In genomic region chr12:56637181-56637566, GRCm38 (mm10) we compare ENCODE assay signal across 8 mouse cellular contexts. TPM values are rescaled to one million over a fixed set of nuclear protein-coding genes. Genes with fewer than 3 reads are reported as not detected.
DNase-seq lines count a peak whose midpoint lies in the region; ATAC-seq and TF ChIP-seq lines count a peak whose summit lies in the region.

No protein-coding gene starts in this region.

- no peak overlapping the region for H3K4me3 ChIP-seq in forebrain, embryonic 16.5 days (replicated peaks; ENCODE audit: low read length)
- peak overlapping the region; percentile 9; the same call in 1 of the 2 replicates for H3K4me3 ChIP-seq in hindbrain, embryonic 15.5 days
- 0 out of 2 replicates have a peak overlapping the region, but pooled peaks have one; percentile 10 for H3K4me3 ChIP-seq in lung, postnatal 0 days (ENCODE audit: low read depth, low read length)

- no peak overlapping the region for H3K27ac ChIP-seq in forebrain, embryonic 16.5 days (ENCODE audit: low read length)
- H3K27ac ChIP-seq in hindbrain, embryonic 15.5 days (replicated peaks) = no peak overlapping the region
- no peak overlapping the region for H3K27ac ChIP-seq in lung, postnatal 0 days (ENCODE audit: low read length)

- H3K27me3 ChIP-seq in forebrain, embryonic 16.5 days (replicated peaks; ENCODE audit: control insufficient read depth, insufficient read depth, low read length) = peaks cover 12% of the 10 kb centered on the region
- peaks cover 38% of the 10 kb centered on the region for H3K27me3 ChIP-seq in hindbrain, embryonic 15.5 days
- no peaks in the 10 kb centered on the region for H3K27me3 ChIP-seq in lung, postnatal 0 days (replicated peaks; ENCODE audit: insufficient read depth, low read length)

- H3K4me1 ChIP-seq in forebrain, embryonic 16.5 days (replicated peaks; ENCODE audit: control insufficient read depth, insufficient read depth, low read length) = no peaks in the 10 kb centered on the region; the same call in 1 of the 2 replicates
- H3K4me1 ChIP-seq in hindbrain, embryonic 15.5 days (replicated peaks) = peaks cover 3% of the 10 kb centered on the region; the same call in 1 of the 2 replicates
- H3K4me1 ChIP-seq in lung, postnatal 0 days (ENCODE audit: insufficient read depth, low read depth, low read length) = peaks cover 5% of the 10 kb centered on the region; the same call in 1 of the 2 replicates

- no peaks in the 10 kb centered on the region for H3K9me3 ChIP-seq in forebrain, embryonic 16.5 days (ENCODE audit: control insufficient read depth, low read length)
- H3K9me3 ChIP-seq in hindbrain, embryonic 15.5 days = no peaks in the 10 kb centered on the region
- H3K9me3 ChIP-seq in lung, postnatal 0 days (ENCODE audit: low read length) = no peaks in the 10 kb centered on the region

- peak overlapping the region; percentile 34 for H3K4me2 ChIP-seq in forebrain, embryonic 16.5 days (ENCODE audit: low read length)
- peak overlapping the region; percentile 52 for H3K4me2 ChIP-seq in hindbrain, embryonic 15.5 days
- peak overlapping the region; percentile 42 for H3K4me2 ChIP-seq in lung, postnatal 0 days (replicated peaks; ENCODE audit: low read depth, low read length)

- H3K9ac ChIP-seq in forebrain, embryonic 16.5 days (replicated peaks; ENCODE audit: low read depth, low read length) = no peak overlapping the region
- H3K9ac ChIP-seq in hindbrain, embryonic 15.5 days = peak overlapping the region; percentile 18; the same call in 1 of the 2 replicates
- no peak overlapping the region for H3K9ac ChIP-seq in lung, postnatal 0 days (replicated peaks; ENCODE audit: low read depth)

- peak; percentile 83 for ATAC-seq in forebrain, embryonic 16.5 days
- peak; percentile 61; the same call in 1 of the 2 replicates for ATAC-seq in hindbrain, embryonic 15.5 days (ENCODE audit: low FRiP score, low read depth)
- ATAC-seq in lung, postnatal 0 days = no peak

- DNase-seq in Muller cell, postnatal 12 days (ENCODE audit: inconsistent ontology term) = peak; percentile 69
- DNase-seq in cerebellum, adult 11 months = peak; percentile 1
- DNase-seq in layer of hippocampus, postnatal 10 days (ENCODE audit: low spot score in 2 of 2) = peak; percentile 70 to 75
- DNase-seq in lung, postnatal 0 days (ENCODE audit: low spot score) = peak; percentile 78
- DNase-seq in right cerebral cortex, postnatal 10 days (ENCODE audit: low spot score in 2 of 2) = peak; percentile 56 to 82
- no peak for DNase-seq in thymus, adult 18-20 months

- no peak for TF ChIP-seq EP300 in lung, postnatal 0 days (IDR thresholded peaks at IDR 0.05)

- 4% methylated on average over 5 of the region's 5 CpGs for WGBS in forebrain, embryonic 16.5 days
- WGBS in hindbrain, embryonic 15.5 days = 11% methylated on average over 5 of the region's 5 CpGs
- 6% methylated on average over 5 of the region's 5 CpGs for WGBS in lung, postnatal 0 days

- TF ChIP-seq CTCF in lung, postnatal 0 days (IDR thresholded peaks at IDR 0.05) = peak; percentile 64

- no peaks in the 10 kb centered on the region for H3K36me3 ChIP-seq in forebrain, embryonic 16.5 days (ENCODE audit: control insufficient read depth, insufficient read depth)
- no peaks in the 10 kb centered on the region for H3K36me3 ChIP-seq in hindbrain, embryonic 15.5 days
- no peaks in the 10 kb centered on the region for H3K36me3 ChIP-seq in lung, postnatal 0 days (ENCODE audit: insufficient read depth, low read length)

RNA-seq across cellular contexts. Expression of gene Nkx2-9, which starts 24.1 kb away (rescaled TPM):
- not detected in 2 replicates for polyA plus RNA-seq in forebrain, embryonic 16.5 days (2015; fragmentation: Nextera tagmentation; extraction: Ambion mirVana)
- polyA plus RNA-seq in hindbrain, embryonic 15.5 days (2015; fragmentation: Nextera tagmentation; extraction: Ambion mirVana) = 0.12 TPM in 1 of 2 replicates, not detected in the other
- total RNA-seq in layer of hippocampus, postnatal 10 days (2021) = not detected
- not detected in 2 replicates for polyA plus RNA-seq in lung, postnatal 0 days (2015; fragmentation: Nextera tagmentation; extraction: Ambion mirVana)

RNA-seq across cellular contexts. Expression of gene Pax9, which starts 54.4 kb away (rescaled TPM):
- polyA plus RNA-seq in forebrain, embryonic 16.5 days (2015; fragmentation: Nextera tagmentation; extraction: Ambion mirVana) = 0.07 TPM in 1 of 2 replicates, not detected in the other
- polyA plus RNA-seq in hindbrain, embryonic 15.5 days (2015; fragmentation: Nextera tagmentation; extraction: Ambion mirVana) = not detected in 2 replicates
- total RNA-seq in layer of hippocampus, postnatal 10 days (2021) = not detected
- 0.05 and 0.11 TPM in 2 replicates for polyA plus RNA-seq in lung, postnatal 0 days (2015; fragmentation: Nextera tagmentation; extraction: Ambion mirVana)

Comparison
In these comparisons a context has a peak if more than half of its experiments do, and no peak if none do; other contexts are left out.
1. DNase-seq: peak in Muller cell, postnatal 12 days (single experiment), cerebellum, adult 11 months (single experiment), layer of hippocampus, postnatal 10 days (2 of 2), lung, postnatal 0 days (single experiment) and right cerebral cortex, postnatal 10 days (2 of 2); none in thymus, adult 18-20 months (0 of 2).
2. Peak in every context shown above with its lines, with median percentiles within 50 percentile points of each other: H3K4me2 ChIP-seq.